Mouse (Mus musculus) thymus, postnatal 14 days (tissue): Measurements from ENCODE around the gene Pmm2.

ENCODE experiments used
- DNase-seq: peaks from one replicate; pipeline ENCODE4 v3.0.0; 2021

Gene Pmm2

DNA sequence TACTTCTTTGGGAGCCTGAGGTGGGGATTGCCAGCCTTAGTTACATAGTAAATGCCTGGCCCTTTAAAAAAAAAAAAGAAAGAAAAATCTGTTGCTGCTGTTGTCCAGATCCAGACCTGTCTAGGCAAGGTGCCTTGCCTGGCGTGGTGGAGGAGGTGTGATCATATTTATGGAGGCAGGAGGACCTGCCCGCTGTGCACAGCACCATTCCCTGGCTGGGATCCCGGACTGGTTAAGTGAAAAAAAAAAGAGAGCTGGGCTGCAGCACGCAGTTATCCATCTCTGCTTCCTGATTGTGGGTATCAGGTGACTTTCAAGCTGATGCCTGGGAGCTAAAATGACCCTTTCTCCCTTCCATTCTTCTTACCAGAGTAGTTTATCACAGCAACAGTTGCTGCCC, 47.6 kb downstream of the Pmm2 start:
- no peak for DNase-seq

GRCm38 (mm10) chr16:8686121-8686870, 48.8 kb downstream of the Pmm2 start:
- peak; percentile 80 for DNase-seq

DNA sequence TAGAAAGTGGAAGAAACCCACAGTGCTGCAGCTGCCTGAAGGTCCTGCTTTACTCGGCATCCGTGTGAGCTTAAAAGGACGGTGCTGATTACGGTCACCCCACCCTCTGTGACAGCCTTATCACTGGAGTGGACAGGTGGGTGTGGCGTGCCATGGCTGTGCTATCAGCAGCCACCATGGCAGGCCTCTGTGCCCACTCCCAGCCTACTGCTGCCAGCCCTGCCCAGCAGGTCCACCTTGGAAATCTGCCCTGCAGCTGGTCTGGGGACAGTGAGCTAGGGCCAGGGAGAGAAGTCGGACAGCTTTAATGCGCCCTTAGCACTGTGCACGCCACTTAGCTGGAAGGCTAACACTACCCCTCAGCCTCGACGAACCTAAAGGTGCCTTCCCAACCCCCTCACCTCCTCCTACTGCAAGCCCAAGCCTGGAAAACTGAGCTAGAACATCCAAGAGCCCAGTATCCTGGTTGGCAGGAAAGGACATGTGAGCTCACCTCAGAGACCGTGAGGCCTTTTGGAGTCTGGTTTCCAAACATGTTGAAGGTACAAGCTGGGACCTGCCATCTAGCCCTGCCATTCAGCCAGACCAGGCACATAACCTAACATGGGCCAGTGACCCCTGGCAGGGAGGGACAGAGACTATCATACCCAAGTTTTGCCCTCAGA, 49.5 kb downstream of the Pmm2 start:
- DNase-seq: no peak

- no peak for DNase-seq
These were observed 50.2 kb downstream of the Pmm2 start for GRCm38 (mm10) chr16:8687559-8688112.

DNA sequence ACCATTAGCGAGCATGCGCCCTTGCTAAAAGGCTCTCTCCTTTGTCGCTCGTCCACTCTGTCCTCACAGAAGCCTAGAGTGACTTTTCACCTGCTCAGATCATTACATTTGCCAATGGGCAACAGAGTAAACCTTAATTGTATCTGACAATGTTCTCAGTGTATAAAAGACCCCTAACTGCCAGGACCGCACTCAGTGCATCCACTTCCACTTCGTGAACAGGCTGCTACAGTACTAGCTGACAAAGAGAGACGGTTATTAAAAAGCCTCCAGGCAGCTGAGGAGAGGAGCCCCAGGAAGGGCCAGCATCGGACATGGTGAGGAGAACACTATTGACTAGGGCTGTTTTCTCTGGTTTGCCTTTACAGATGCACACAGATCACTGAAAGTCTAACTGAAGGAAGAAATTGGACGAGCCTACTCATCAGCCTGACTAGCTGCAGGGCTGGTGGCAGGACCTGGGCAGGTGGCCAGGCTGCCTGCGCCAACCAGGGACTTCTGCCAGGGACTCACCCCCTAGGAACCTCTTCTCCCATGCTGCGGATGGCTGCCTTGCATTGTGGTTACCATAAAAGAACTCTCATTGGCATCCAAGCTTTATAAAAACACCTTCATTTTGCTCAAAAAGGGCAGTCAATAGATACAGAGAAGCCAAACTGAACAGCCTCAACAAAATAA, 52.6 kb downstream of the Pmm2 start:
- DNase-seq: no peak

DNA sequence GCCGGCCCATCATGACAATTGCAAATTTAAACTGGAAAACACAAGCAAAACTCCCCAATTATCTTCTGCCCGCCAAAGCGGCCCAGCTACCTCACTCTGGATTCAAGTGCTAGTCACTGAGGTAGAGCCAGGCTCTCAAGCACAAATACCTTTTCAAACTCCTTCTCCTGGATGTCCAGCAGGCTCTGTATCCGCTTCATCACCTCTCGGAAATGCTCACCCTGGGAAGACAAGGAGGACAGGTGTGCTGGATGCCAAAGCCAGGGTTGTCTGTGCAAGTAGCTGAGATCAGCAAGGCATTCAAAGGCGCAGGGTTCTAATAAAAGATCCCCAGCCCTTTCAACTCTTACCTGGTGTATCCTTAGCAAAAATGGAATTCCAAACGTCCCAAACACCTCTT, 53.7 kb downstream of the Pmm2 start:
- DNase-seq: no peak

- no peak for DNase-seq
These were observed 62.1 kb downstream of the Pmm2 start for GRCm38 (mm10) chr16:8699556-8699955.

DNA sequence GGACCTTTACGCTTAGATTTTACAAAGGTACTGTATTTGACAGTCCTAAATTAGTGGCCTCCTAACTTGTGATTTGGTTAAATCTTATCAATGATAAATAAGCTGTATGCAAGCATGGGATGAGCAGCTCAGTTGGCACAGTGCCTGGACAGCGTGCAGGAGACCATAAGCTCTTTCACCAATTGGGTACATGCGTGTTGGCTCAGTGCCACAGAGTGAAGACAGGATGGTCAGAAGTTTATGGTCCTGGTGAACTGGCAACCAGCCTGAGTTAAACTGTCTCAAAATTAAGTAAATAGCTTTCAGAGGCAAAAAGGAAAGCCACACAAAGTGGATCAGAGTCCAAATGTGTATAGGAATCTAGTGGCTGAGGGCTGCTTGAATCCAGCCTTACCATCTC, 63.1 kb downstream of the Pmm2 start:
- DNase-seq: no peak

DNA sequence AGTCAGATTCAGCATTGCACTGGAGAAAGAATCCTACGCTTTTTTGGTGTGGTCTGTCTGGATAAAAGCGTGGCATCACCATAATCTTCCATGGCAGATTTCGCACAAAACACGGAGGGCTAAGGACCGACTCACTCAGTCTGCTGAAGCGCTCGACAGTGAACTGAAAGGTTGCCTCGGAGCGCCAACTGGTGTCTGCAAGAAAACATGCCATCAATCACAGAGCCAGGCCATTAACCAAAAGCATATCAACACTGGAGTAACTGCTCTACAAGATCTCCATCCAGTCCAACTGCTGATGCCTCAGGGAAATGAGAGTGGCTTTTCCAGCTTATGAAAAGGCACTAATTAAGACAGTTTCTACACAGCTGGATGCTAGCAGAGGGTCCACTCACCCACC, 74.5 kb downstream of the Pmm2 start:
- no peak for DNase-seq
